Mouse (Mus musculus) heart, adult 2 months (tissue): ENCODE results near the gene Tjp3. TPM values are rescaled to one million over a fixed set of nuclear protein-coding genes. Genes with fewer than 3 reads are reported as not detected.

Experiments
- DNase-seq, 2 experiments: peaks; one replicate each; pipeline ENCODE4 v3.0.0; 2021
- H3K27ac ChIP-seq: fragments of 200-600 bp; 2 replicates; pipeline ENCODE4 v1.8.1; 2022
- H3K27me3 ChIP-seq: fragments of 200-500 bp; 2 replicates; pipeline ENCODE4 v1.6.1; 2012; ENCODE audit warnings: mild to moderate bottlenecking, low read length, inconsistent platforms, mixed read lengths; ENCODE audit not compliant: control insufficient read depth, insufficient read depth
- H3K36me3 ChIP-seq: fragments of 200-500 bp; 2 replicates; pipeline ENCODE4 v1.6.1; 2012; ENCODE audit warnings: low read length, inconsistent platforms; ENCODE audit not compliant: control insufficient read depth, insufficient read depth
- H3K4me1 ChIP-seq: fragments of 200-500 bp; 2 replicates; pipeline ENCODE4 v1.6.1; 2011; ENCODE audit warnings: low read length; ENCODE audit not compliant: control insufficient read depth, insufficient read depth
- H3K4me3 ChIP-seq: fragments of 200-600 bp; 2 replicates; pipeline ENCODE4 v1.8.1; 2022
- H3K79me2 ChIP-seq: fragments of 200-500 bp; replicated peaks from 2 replicates; pipeline ENCODE4 v1.6.1; 2012; ENCODE audit warnings: mild to moderate bottlenecking, inconsistent platforms, low read length, moderate library complexity, mixed read lengths; ENCODE audit not compliant: control insufficient read depth, insufficient read depth
- H3K9ac ChIP-seq: fragments of 200-500 bp; 2 replicates; pipeline ENCODE4 v1.6.1; 2012; ENCODE audit warnings: low read depth, mild to moderate bottlenecking, control low read depth, inconsistent platforms, low read length, mixed read lengths
- CTCF ChIP-seq: fragments of 200-600 bp; IDR thresholded peaks from 2 replicates; pipeline ENCODE4 v1.8.1; 2022; ENCODE audit warnings: antibody characterized with exemption, mild to moderate bottlenecking, moderate library complexity
- EP300 ChIP-seq: fragments of 200-500 bp; IDR thresholded peaks from 2 replicates; pipeline ENCODE4 v1.6.1; 2011; ENCODE audit warnings: low read depth, low read length, control low read depth; ENCODE audit not compliant: insufficient read depth
- POLR2A ChIP-seq: fragments of 200-500 bp; IDR thresholded peaks from 2 replicates; pipeline ENCODE4 v1.6.1; 2011; ENCODE audit warnings: mild to moderate bottlenecking, low read depth, low read length, control low read depth; ENCODE audit not compliant: insufficient read depth
- WGBS: fragments of 180-500 bp; shearing (Covaris S2); methylation state at CpG from one replicate; pipeline ENCODE4 v1.1.7; 2018; 5-methylcytosine and 5-hydroxymethylcytosine counted together
- intact Hi-C: fragments of 180-260 bp; cut with DNase I; formaldehyde crosslinking; loops from one replicate; pipeline ENCODE4 v1.15.1; 2025
- polyA plus RNA-seq: library from polyadenylated mRNA; depleted of rRNA; stranded (reverse); fragments of >200 nt; gene quantifications from 2 replicates; pipeline ENCODE4 v1.2.3, GENCODE M21; 2012
- total RNA-seq, 2 experiments: library from RNA; stranded (reverse); gene quantifications; 2 replicates each; pipeline ENCODE4 v1.2.3; 2021

Gene Tjp3
- total and polyA plus RNA-seq, 3 experiments: 0.78 TPM; not detected in 2

- H3K27ac ChIP-seq: no peak overlapping the region
- DNase-seq: no peak
- 90% methylated on average over 16 of the region's 16 CpGs for WGBS
- H3K79me2 ChIP-seq: no peaks in the 10 kb centered on the region
- peaks cover 5% of the 10 kb centered on the region; the same call in 1 of the 2 replicates for H3K27me3 ChIP-seq
- H3K9ac ChIP-seq: no peak overlapping the region
- H3K4me1 ChIP-seq: no peaks in the 10 kb centered on the region
- H3K36me3 ChIP-seq: no peaks in the 10 kb centered on the region
- H3K4me3 ChIP-seq: no peak overlapping the region
- intact Hi-C loops: no loop called here
- no peak for TF ChIP-seq CTCF
Measured at GRCm38 (mm10) chr10:81242021-81242420, 49.4 kb downstream of the Tjp3 start.

GRCm38 (mm10) chr10:81240876-81241275, 50.5 kb downstream of the Tjp3 start:
- peaks cover 5% of the 10 kb centered on the region; the same call in 1 of the 2 replicates for H3K27me3 ChIP-seq

GRCm38 (mm10) chr10:81238618-81239017, 52.8 kb downstream of the Tjp3 start:
- H3K27ac ChIP-seq: no peak overlapping the region
- no peak overlapping the region for H3K9ac ChIP-seq
- no peaks in the 10 kb centered on the region for H3K36me3 ChIP-seq
- H3K4me3 ChIP-seq: no peak overlapping the region
- no peak for TF ChIP-seq POLR2A
- no peak for TF ChIP-seq CTCF
- no peak for TF ChIP-seq EP300
- intact Hi-C loops: no loop called here
- peaks cover 5% of the 10 kb centered on the region; the same call in 1 of the 2 replicates for H3K27me3 ChIP-seq
- no peaks in the 10 kb centered on the region for H3K79me2 ChIP-seq
- H3K4me1 ChIP-seq: no peaks in the 10 kb centered on the region
- WGBS: 83% methylated on average over 2 of the region's 2 CpGs
- DNase-seq: no peak

More at GRCm38 (mm10) chr10:81240876-81241275, 50.5 kb downstream of the Tjp3 start:
- Histone ChIP-seq H3K79me2 (no peaks in the 10 kb centered on the region), H3K9ac (no peak overlapping the region), H3K4me3 (no peak overlapping the region), H3K36me3 (no peaks in the 10 kb centered on the region), H3K4me1 (no peaks in the 10 kb centered on the region), H3K27ac (no peak overlapping the region)
- 34% methylated on average over 13 of the region's 13 CpGs for WGBS
- TF ChIP-seq CTCF (peak; percentile 68), EP300 (no peak), POLR2A (no peak)
- intact Hi-C loops: no loop called here
- DNase-seq: no peak

GRCm38 (mm10) chr10:81236471-81237268, 54.7 kb downstream of the Tjp3 start:
- Histone ChIP-seq H3K36me3 (no peaks in the 10 kb centered on the region), H3K4me1 (peaks cover 2% of the 10 kb centered on the region), H3K9ac (no peak overlapping the region), H3K4me3 (no peak overlapping the region), H3K27me3 (peaks cover 5% of the 10 kb centered on the region; the same call in 1 of the 2 replicates), H3K27ac (no peak overlapping the region), H3K79me2 (no peaks in the 10 kb centered on the region)
- intact Hi-C loops: no loop called here
- 86% methylated on average over 12 of the region's 12 CpGs for WGBS
- TF ChIP-seq CTCF (no peak), EP300 (no peak), POLR2A (no peak)
- DNase-seq: no peak

- peaks cover 4% of the 10 kb centered on the region; the same call in 1 of the 2 replicates for H3K27me3 ChIP-seq
- no peaks in the 10 kb centered on the region for H3K36me3 ChIP-seq
- TF ChIP-seq POLR2A: no peak
- no peak for TF ChIP-seq EP300
- no peak for TF ChIP-seq CTCF
- no peaks in the 10 kb centered on the region for H3K79me2 ChIP-seq
- no peak overlapping the region for H3K27ac ChIP-seq
- H3K9ac ChIP-seq: no peak overlapping the region
- H3K4me1 ChIP-seq: peaks cover 2% of the 10 kb centered on the region
- WGBS: 67% methylated on average over 6 of the region's 6 CpGs
- intact Hi-C loops: no loop called here
- DNase-seq: no peak
- no peak overlapping the region for H3K4me3 ChIP-seq
Measured at GRCm38 (mm10) chr10:81234206-81234605, 57.2 kb downstream of the Tjp3 start.

- Histone ChIP-seq H3K9ac (peak overlapping the region; percentile 76), H3K4me3 (peak overlapping the region; percentile 67), H3K4me1 (peaks cover 2% of the 10 kb centered on the region), H3K27ac (no peak overlapping the region; the same call in 1 of the 2 replicates), H3K36me3 (no peaks in the 10 kb centered on the region), H3K79me2 (no peaks in the 10 kb centered on the region), H3K27me3 (peaks cover 4% of the 10 kb centered on the region; the same call in 1 of the 2 replicates)
- intact Hi-C loops: no loop called here
- 3% methylated on average over 28 of the region's 28 CpGs for WGBS
- TF ChIP-seq POLR2A: no peak
- no peak for TF ChIP-seq EP300
- no peak for TF ChIP-seq CTCF
- DNase-seq: no peak
Measured at GRCm38 (mm10) chr10:81233226-81233585, 58.2 kb downstream of the Tjp3 start.
